Mouse (Mus musculus) cerebellum, adult 18-20 months (tissue): ENCODE results near the gene Eif4g3.
A peak's percentile ranks its signal among the peaks of the same experiment; 100 is the strongest.
"Not testable (repeated sequence)": the region's sequence is repeated elsewhere in the genome, so short reads cannot be mapped to it uniquely, and the experiment has no call there.

ENCODE experiments used
- DNase-seq, 2 experiments: peaks; one replicate each; pipeline ENCODE4 v3.0.0; 2021

The Eif4g3 gene

GRCm38 (mm10) chr4:138029168-138029567 is 36.3 kb downstream of the Eif4g3 start:
- no peak for DNase-seq

DNA sequence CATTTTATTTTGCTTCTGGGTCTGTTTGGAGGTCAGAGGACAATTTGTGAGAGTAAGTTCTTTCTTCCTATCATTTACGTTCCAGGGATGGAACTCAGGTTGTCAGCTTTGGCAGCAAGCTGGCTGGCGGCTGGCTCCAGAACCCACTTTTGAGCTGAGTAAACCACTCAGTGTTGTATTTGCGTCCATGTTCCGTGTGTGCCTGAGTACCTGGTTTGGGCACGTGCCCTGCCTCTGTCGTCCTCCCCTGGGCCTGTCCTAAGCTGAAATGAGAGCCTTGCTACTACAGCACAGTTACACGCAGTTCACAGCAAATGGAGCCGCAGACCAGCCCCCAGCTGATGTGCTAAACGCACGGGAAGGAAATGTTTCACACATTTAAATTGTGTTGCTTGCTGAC is 39.0 kb downstream of the Eif4g3 start:
- DNase-seq, result no peak

DNA sequence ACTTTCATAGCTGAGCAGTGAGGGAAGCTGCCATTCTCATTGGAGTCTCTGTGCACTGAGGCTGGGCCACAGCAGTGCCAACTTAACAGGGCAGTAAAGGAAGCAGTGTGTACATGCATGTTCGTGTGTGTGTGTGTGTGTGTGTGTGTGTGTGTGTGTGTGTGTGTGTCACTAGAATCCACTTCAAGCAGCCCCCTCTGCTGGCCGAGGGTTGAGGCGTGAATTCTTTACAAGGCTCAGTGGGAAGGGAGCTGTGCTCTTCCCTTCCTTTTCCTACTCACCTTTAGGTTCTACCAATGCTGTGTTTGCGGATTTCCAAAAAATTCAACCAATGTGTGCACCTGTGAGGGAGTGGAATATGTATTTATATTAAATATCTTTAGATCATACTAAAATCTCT is 41.0 kb downstream of the Eif4g3 start:
- no peak for DNase-seq

- DNase-seq, result no peak
These were observed 42.8 kb downstream of the Eif4g3 start for GRCm38 (mm10) chr4:138035435-138036120.

DNA sequence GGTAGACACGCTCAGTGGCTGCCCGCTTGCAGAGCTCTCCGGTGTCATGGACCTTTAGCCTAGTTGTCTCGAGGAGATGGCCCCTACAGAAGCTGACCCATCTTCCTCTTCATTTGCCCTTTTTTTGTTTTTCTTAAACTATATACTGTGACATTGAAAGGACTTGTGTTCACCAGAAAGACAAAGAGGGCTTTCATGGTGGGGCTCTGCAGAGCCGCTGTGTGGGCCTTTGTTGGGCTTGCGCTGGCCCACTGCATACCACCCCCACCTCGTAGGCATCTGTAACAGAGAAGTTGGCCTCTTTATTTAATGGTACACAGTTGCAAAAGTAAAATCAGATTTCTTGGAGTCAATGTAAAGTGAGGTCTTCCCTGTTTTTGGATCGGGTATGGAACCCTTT is 44.3 kb downstream of the Eif4g3 start:
- DNase-seq, result no peak

DNA sequence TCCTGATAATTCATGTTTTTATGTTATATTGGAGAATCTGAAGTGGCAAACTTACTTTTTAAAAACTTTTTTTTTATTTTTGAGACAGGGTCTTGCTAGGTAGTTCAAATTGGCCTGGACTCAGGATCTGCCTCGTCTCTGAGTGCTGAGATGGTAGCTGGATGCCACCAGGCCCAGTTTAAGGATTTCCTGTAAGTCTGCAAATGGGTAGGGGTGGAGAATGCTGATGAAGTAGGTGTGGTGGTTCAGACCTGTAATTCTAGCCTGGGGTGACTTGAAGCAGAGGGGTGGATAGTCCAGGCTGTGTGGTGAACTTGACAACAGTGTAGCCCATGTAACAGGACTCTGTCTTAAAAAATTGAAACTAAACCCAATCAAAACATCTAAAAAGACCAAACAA is 45.1 kb downstream of the Eif4g3 start:
- no peak for DNase-seq

DNA sequence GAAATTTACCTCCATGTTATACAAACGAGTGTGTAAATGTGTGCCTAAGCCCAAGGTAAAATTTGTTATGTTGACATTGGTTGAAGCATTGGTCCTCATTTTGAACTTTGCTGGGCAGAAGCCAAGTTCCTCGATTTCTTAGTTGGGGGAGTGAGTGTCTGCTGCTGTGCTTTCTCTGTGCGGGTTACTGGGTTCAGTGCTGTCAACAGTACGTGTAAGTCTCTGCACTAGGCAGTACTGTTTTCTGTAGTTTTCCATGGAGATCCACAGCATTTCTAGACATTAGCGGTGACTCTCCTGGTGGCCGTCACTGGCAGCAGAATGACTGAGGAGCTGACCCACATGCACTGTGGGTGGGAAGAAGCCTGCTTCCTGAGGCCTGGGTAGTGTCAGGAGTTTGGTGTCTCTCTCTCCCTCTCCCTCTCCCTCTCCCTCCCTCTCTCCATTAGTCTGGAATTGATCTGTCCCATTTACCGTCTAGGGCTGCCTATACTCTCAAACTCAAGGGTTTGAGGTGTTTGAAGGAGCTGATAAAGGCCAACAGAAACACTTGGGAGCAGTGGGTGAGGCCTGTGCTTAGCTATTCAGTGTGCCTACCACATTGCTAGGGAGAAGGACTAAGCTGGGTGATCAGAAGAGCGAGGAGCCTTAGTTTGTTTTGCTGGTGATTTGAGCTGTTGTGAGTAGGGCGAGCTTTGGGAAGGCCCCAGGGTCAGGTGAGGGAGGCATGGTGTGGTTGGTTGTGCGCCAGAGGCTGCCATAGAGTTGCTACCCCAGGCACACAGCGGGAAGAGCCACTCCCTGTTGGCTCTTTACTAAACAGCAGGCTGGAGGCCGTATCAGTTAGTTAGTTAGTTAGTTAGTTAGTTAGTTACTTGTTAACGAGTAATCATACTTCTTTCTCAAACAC is 45.8 kb downstream of the Eif4g3 start:
- no peak for DNase-seq

- peak; percentile 75 to 80 for DNase-seq
These were observed 46.4 kb downstream of the Eif4g3 start for GRCm38 (mm10) chr4:138039275-138039651.

GRCm38 (mm10) chr4:138040589-138040988 is 47.8 kb downstream of the Eif4g3 start:
- no peak for DNase-seq

- DNase-seq, result no peak
These were observed 48.9 kb downstream of the Eif4g3 start for GRCm38 (mm10) chr4:138041566-138042256.

DNA sequence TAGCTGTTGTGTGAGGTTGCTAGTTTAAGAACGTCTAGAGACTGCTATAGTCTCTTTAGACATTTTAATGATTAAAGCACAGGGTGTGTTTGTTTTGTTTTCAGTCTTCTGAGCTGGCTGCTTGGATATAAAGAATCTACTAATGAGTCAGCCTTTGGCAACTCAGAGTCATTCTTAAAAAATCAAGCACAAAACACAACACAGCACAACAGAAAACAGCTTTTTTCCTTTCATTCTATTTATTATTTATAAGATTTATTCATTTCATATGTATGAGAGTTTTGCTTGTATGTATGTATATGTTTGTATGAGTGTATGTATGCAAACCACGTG is 49.4 kb downstream of the Eif4g3 start:
- DNase-seq, result no peak

- no peak for DNase-seq
These were observed 49.8 kb downstream of the Eif4g3 start for GRCm38 (mm10) chr4:138042625-138043024.

GRCm38 (mm10) chr4:138044841-138045500 is 52.1 kb downstream of the Eif4g3 start:
- DNase-seq, result no peak

DNA sequence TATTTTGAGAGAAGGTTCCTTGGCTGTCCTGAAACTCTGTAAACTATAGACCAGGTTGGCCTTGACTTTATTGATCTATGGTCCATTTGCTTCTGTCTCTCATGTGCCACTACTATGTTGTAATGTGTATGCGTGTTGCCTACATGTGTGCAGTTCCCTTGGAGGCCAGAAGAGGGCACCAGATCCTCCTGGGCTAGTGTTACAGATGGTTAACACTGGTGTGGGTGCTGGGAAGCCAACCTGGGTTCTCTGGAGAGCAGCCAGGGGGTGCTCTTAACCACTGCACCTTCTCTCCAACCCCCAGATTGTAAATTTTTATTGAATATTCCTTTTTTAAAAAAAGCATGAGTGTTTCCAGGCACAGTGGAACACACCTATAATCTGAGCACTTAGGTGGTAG is 53.0 kb downstream of the Eif4g3 start:
- DNase-seq, result no peak

DNA sequence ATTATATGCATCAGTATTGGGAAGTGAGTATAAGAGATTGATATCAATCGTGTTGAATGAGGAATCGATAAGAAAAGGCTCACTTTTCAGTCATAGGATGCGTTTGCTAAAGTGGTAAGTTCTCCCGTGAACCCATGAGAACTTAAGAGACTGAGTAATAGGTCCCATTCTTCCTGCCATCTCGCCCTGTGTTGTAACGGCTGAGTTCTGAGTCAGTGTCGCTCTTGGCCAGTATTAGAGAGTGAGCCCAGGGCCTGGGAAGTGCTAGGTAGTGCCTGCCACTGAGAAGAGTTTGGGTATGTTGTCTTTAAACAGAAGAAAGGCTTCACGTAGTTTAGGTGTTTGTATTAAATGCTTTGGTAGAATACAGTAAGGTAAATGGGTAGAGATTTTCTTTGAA is 53.5 kb downstream of the Eif4g3 start:
- DNase-seq, result no peak

DNA sequence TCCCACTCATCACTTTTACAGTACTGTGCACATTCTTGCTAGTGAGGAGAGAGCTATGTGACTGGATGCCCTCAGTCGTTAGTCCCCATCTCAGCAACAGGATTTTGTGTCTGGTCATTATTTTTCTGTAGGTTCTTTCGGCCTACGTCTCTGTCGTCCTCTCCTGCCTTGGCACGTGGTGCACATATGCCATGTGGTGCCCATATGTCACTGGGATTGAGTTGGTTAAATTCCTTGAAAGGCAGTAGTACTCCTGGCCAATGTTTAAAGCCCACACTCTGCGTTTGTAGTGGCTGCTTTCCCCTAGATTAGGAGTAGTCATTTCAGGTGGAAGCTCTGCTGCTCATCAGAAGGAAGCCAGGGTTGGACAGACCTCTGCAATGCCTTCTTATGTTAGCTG is 56.7 kb downstream of the Eif4g3 start:
- DNase-seq, result peak; percentile 59 to 69

DNA sequence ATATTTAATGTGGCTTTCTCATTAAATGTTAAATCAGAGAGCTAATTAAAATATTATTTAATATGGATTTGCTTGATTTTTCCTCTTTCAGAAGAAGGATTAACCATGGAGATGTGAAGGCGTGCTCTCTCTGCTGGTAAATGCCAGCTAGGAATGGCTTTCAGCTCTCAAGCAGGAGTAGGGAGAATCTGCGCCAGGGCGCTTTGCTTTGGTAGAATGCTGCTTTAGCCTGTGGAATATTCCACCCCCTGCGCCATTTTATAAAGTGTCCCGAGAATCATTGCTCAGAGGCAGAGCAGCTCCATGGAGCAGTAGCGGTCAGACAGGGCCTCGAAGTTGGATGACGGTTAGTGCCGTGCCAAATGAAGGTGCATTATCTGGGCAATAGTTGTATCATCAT is 58.7 kb downstream of the Eif4g3 start:
- DNase-seq, result no peak

DNA sequence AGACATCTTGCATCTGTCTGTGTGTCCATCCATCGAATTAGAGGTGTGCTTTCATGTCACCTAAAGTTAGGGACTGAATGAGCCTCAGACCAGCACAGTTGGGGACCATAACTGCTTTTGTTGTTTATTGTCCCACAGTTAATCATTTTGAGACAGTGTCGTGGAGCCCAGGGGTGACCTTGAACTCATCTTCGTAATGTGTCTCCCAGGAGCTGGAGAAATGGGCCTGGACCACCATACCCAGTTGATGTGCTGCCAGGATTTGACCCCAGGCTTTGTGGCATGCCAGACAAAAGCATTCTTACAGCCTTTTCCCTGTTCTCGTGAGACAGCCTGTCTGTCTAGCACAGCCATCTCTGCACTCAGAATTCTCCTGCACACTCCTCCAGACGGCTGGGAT is 63.8 kb downstream of the Eif4g3 start:
- DNase-seq, result no peak

DNA sequence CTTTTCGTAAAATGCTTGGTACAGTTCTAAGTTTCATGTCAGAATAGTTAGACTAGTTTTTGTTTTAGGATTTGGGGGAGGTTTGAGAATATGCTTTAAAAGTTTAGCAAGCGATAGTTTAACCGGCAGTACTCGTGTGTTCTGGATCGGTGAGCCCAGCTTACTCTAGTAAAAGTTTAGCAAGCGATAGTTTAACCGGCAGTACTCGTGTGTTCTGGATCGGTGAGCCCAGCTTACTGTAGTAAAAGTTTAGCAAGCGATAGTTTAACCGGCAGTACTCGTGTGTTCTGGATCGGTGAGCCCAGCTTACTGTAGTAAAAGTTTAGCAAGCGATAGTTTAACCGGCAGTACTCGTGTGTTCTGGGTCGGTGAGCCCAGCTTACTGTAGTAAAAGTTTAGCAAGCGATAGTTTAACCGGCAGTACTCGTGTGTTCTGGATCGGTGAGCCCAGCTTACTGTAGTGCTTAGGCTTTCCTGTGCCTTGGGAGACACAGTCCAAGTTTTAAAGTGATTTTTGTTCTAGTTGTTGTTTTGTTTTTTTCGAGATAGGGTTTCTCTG is 64.5 kb downstream of the Eif4g3 start:
- not testable (repeated sequence) for DNase-seq

GRCm38 (mm10) chr4:138061161-138061560 is 68.3 kb downstream of the Eif4g3 start:
- DNase-seq, result no peak

DNA sequence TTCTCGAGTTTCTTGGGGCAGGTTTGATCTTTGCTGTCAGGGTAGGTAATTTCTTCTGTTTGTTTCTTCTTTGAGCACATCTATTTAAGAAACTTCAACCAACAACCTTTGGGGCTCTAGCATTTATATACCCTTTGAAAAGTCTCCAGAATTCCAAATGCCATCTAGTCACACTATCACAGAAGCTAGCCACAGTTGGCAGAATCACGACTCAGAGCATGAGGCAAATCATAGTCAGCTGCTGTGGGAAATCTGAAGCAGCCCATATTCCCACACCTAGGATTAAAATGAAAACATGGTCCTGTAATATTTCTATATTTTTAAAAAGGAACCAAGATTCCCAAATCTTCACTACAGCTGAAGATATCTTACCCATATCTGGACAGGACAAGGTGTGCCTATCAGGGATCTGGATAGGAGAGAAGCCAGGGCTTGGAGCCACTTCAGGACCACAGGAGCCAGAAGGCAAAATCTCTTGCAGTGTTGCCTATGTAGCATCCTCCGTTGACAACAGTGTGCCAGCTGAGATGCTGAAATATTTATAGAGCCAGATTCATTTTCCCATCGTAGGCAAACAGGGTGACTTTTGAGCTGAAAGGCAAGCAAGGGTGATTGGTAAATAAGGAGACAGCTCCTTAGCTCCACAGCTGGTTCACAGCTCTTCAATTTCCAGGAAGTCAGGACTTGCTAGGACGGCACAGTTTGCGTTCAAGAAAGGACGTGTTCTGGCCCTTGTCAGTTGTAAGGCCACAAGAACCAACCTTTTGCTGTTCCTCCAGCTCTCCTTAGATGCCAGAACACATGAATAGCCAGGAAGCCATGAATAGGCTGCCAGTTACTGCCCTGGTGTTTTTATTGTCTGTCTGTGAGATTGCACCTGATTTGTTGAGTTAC is 70.8 kb downstream of the Eif4g3 start:
- DNase-seq, result peak; percentile 58 to 63
